10 mouse cellular contexts compared by ENCODE assay signal in the genomic region with DNA sequence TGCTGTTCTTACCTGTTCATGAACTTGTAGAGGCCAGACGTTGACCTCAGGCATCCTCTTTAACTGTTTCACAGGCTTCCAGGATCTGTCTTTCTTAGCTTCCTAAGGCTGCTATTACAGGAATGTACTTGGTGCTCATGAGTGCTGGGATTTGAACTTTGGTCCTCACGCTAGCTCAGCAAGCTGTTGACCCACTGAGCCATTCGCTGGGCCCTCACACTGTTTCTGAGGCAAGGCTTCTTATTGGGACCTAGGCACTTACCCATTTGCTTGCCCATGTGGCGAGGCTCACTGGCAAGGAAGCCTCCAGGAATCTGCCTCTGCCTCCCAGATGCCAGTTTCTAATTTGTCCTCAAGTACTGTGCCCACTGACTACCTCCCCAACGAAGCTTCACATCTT. TPM values are rescaled to one million over a fixed set of nuclear protein-coding genes. Genes with fewer than 3 reads are reported as not detected.
DNase-seq lines count a peak whose midpoint lies in the region; ATAC-seq lines count a peak whose summit lies in the region.
"Had no signal": no experiment of that assay in that cellular context is flagged by ENCODE, and none has a peak within 500 bp of the region (broad histone marks: within the 10 kb centered on the region; RNA-seq: fewer than 3 reads in every experiment).

No protein-coding gene starts in this region.

- no peak for ATAC-seq in forebrain, embryonic 14.5 days
- no peak for ATAC-seq in forebrain, embryonic 12.5 days (ENCODE audit: low FRiP score)
- ATAC-seq in liver, embryonic 12.5 days, result no peak
- no peak for ATAC-seq in embryonic facial prominence, embryonic 13.5 days (ENCODE audit: insufficient number of reproducible peaks, insufficient read depth, low FRiP score, low TSS enrichment, low read depth)
- ATAC-seq in limb, embryonic 15.5 days (ENCODE audit: insufficient number of reproducible peaks, low FRiP score, low TSS enrichment, low read depth), result no peak

- peaks cover 17% of the 10 kb centered on the region for H3K4me1 ChIP-seq in forebrain, embryonic 14.5 days (ENCODE audit: control insufficient read depth, insufficient read depth, low read length)
- H3K4me1 ChIP-seq in forebrain, embryonic 12.5 days, result peaks cover 16% of the 10 kb centered on the region
- peaks cover 46% of the 10 kb centered on the region for H3K4me1 ChIP-seq in liver, embryonic 12.5 days
- H3K4me1 ChIP-seq in embryonic facial prominence, embryonic 13.5 days, result peaks cover 12% of the 10 kb centered on the region
- peaks cover 6% of the 10 kb centered on the region for H3K4me1 ChIP-seq in limb, embryonic 15.5 days

- no peaks in the 10 kb centered on the region for H3K27me3 ChIP-seq in forebrain, embryonic 14.5 days (replicated peaks; ENCODE audit: control insufficient read depth, insufficient read depth, low read length)
- peaks cover 15% of the 10 kb centered on the region for H3K27me3 ChIP-seq in forebrain, embryonic 12.5 days
- H3K27me3 ChIP-seq in liver, embryonic 12.5 days (replicated peaks), result peaks cover 5% of the 10 kb centered on the region
- H3K27me3 ChIP-seq in embryonic facial prominence, embryonic 13.5 days, result peaks cover 12% of the 10 kb centered on the region
- H3K27me3 ChIP-seq in limb, embryonic 15.5 days, result peaks cover 4% of the 10 kb centered on the region; the same call in 1 of the 2 replicates

- no peaks in the 10 kb centered on the region for H3K9me3 ChIP-seq in forebrain, embryonic 14.5 days (replicated peaks; ENCODE audit: control insufficient read depth, low read length)
- H3K9me3 ChIP-seq in forebrain, embryonic 12.5 days, result no peaks in the 10 kb centered on the region
- no peaks in the 10 kb centered on the region for H3K9me3 ChIP-seq in liver, embryonic 12.5 days (replicated peaks)
- H3K9me3 ChIP-seq in embryonic facial prominence, embryonic 13.5 days, result no peaks in the 10 kb centered on the region
- H3K9me3 ChIP-seq in limb, embryonic 15.5 days, result no peaks in the 10 kb centered on the region

- H3K27ac ChIP-seq in forebrain, embryonic 14.5 days (ENCODE audit: low read depth, low read length), result no peak overlapping the region
- H3K27ac ChIP-seq in forebrain, embryonic 12.5 days, result no peak overlapping the region
- no peak overlapping the region for H3K27ac ChIP-seq in liver, embryonic 12.5 days
- no peak overlapping the region for H3K27ac ChIP-seq in embryonic facial prominence, embryonic 13.5 days
- no peak overlapping the region for H3K27ac ChIP-seq in limb, embryonic 15.5 days

- H3K9ac ChIP-seq in forebrain, embryonic 14.5 days (ENCODE audit: low read length), result no peak overlapping the region
- H3K9ac ChIP-seq in forebrain, embryonic 12.5 days, result no peak overlapping the region
- H3K9ac ChIP-seq in liver, embryonic 12.5 days, result 0 out of 2 replicates have a peak overlapping the region, but pooled peaks have one; percentile 98
- no peak overlapping the region for H3K9ac ChIP-seq in embryonic facial prominence, embryonic 13.5 days
- H3K9ac ChIP-seq in limb, embryonic 15.5 days, result no peak overlapping the region

- H3K4me2 ChIP-seq in forebrain, embryonic 14.5 days (ENCODE audit: low read length), result peak overlapping the region; percentile 86; the same call in 1 of the 2 replicates
- H3K4me2 ChIP-seq in forebrain, embryonic 12.5 days, result no peak overlapping the region; the same call in 1 of the 2 replicates
- H3K4me2 ChIP-seq in liver, embryonic 12.5 days, result peak overlapping the region; percentile 77
- peak overlapping the region; percentile 81; the same call in 1 of the 2 replicates for H3K4me2 ChIP-seq in embryonic facial prominence, embryonic 13.5 days
- H3K4me2 ChIP-seq in limb, embryonic 15.5 days, result peak overlapping the region; percentile 70

- H3K36me3 ChIP-seq in forebrain, embryonic 14.5 days (ENCODE audit: control insufficient read depth, insufficient read depth, low read length), result no peaks in the 10 kb centered on the region
- H3K36me3 ChIP-seq in forebrain, embryonic 12.5 days (replicated peaks), result no peaks in the 10 kb centered on the region
- peaks cover 7% of the 10 kb centered on the region for H3K36me3 ChIP-seq in liver, embryonic 12.5 days
- no peaks in the 10 kb centered on the region; the same call in 1 of the 2 replicates for H3K36me3 ChIP-seq in embryonic facial prominence, embryonic 13.5 days
- H3K36me3 ChIP-seq in limb, embryonic 15.5 days, result no peaks in the 10 kb centered on the region

- 51% methylated on average over 5 of the region's 5 CpGs for WGBS in forebrain, embryonic 14.5 days
- WGBS in forebrain, embryonic 12.5 days, result 51% methylated on average over 5 of the region's 5 CpGs
- WGBS in liver, embryonic 12.5 days (ENCODE audit: insufficient replicate concordance), result 47% methylated on average over 5 of the region's 5 CpGs
- WGBS in embryonic facial prominence, embryonic 13.5 days, result 36% methylated on average over 5 of the region's 5 CpGs
- WGBS in limb, embryonic 15.5 days, result 46% methylated on average over 5 of the region's 5 CpGs

- no peak for DNase-seq in forebrain, embryonic 14.5 days (ENCODE audit: low spot score)
- DNase-seq in liver, result no peak
- DNase-seq in layer of hippocampus, postnatal 36 days, result no peak
- DNase-seq in urinary bladder, postnatal 14 days (ENCODE audit: low spot score), result no peak
- DNase-seq: B cell, adult 2 months; retina, postnatal 1 day had no signal

- H3K4me3 ChIP-seq in forebrain, embryonic 14.5 days (ENCODE audit: low read depth, low read length), result no peak overlapping the region
- no peak overlapping the region for H3K4me3 ChIP-seq in forebrain, embryonic 12.5 days (replicated peaks)
- H3K4me3 ChIP-seq in liver, embryonic 12.5 days, result no peak overlapping the region
- 0 out of 2 replicates have a peak overlapping the region, but pooled peaks have one; percentile 99 for H3K4me3 ChIP-seq in embryonic facial prominence, embryonic 13.5 days
- H3K4me3 ChIP-seq in limb, embryonic 15.5 days, result no peak overlapping the region

RNA-seq across cellular contexts. Expression of a gene that starts 1.4 kb away (rescaled TPM):
- polyA plus RNA-seq in forebrain, embryonic 14.5 days (2014; fragmentation: Nextera tagmentation; extraction: Ambion mirVana), result 83.0 and 88.5 TPM in 2 replicates
- 85.3 and 88.5 TPM in 2 replicates for polyA plus RNA-seq in forebrain, embryonic 12.5 days (2016; fragmentation: Nextera tagmentation; extraction: Ambion mirVana)
- 79.8 and 82.7 TPM in 2 replicates for polyA plus RNA-seq in liver, embryonic 12.5 days (2016; fragmentation: Nextera tagmentation; extraction: Ambion mirVana)
- polyA plus RNA-seq in embryonic facial prominence, embryonic 13.5 days (2015; fragmentation: Nextera tagmentation; extraction: Ambion mirVana), result 89.9 and 98.2 TPM in 2 replicates
- 78.0 and 87.2 TPM in 2 replicates for polyA plus RNA-seq in limb, embryonic 15.5 days (2015; fragmentation: Nextera tagmentation; extraction: Ambion mirVana)
- 10 to 100 TPM; 92.1 to 99.2 TPM for total RNA-seq in layer of hippocampus, postnatal 36 days (2021)

RNA-seq across cellular contexts. Expression of a gene that starts 1.8 kb away (rescaled TPM):
- polyA plus RNA-seq in forebrain, embryonic 14.5 days (2014; fragmentation: Nextera tagmentation; extraction: Ambion mirVana), result 1.2 and 1.6 TPM in 2 replicates
- 1.1 TPM in 1 of 2 replicates, not detected in the other for polyA plus RNA-seq in forebrain, embryonic 12.5 days (2016; fragmentation: Nextera tagmentation; extraction: Ambion mirVana)
- polyA plus RNA-seq in liver, embryonic 12.5 days (2016; fragmentation: Nextera tagmentation; extraction: Ambion mirVana), result 1.2 and 1.9 TPM in 2 replicates
- polyA plus RNA-seq in embryonic facial prominence, embryonic 13.5 days (2015; fragmentation: Nextera tagmentation; extraction: Ambion mirVana), result not detected in 2 replicates
- 0.59 and 0.89 TPM in 2 replicates for polyA plus RNA-seq in limb, embryonic 15.5 days (2015; fragmentation: Nextera tagmentation; extraction: Ambion mirVana)
- total RNA-seq in layer of hippocampus, postnatal 36 days (2021), result 1 to 10 TPM in 1 of 2 experiments, not detected in 1; 2.0 TPM
